Mouse (Mus musculus): ENCODE measurements around the gene Pacsin3. TPM values are rescaled to one million over a fixed set of nuclear protein-coding genes. Genes with fewer than 3 reads are reported as not detected.

Gene Pacsin3
- polyA plus RNA-seq, 1 experiment from 2014 or later: 34.6 TPM

- no peak overlapping the region for H3K4me2 ChIP-seq (replicated peaks; ENCODE audit: low read depth, low read length)
- no peak overlapping the region for H3K4me3 ChIP-seq (ENCODE audit: low read depth, low read length)
- no peaks in the 10 kb centered on the region for H3K9me3 ChIP-seq (ENCODE audit: low read length)
- no peak for TF ChIP-seq EP300 (IDR thresholded peaks at IDR 0.05)
- TF ChIP-seq CTCF (IDR thresholded peaks at IDR 0.05): no peak
- H3K27me3 ChIP-seq (replicated peaks; ENCODE audit: insufficient read depth, low read length): no peaks in the 10 kb centered on the region
- ATAC-seq (peak; percentile 58), DNase-seq (ENCODE audit: low spot score) (peak; percentile 64)
- WGBS: 36% methylated on average over 5 of the region's 5 CpGs
- H3K27ac ChIP-seq (ENCODE audit: low read length): no peak overlapping the region
- no peaks in the 10 kb centered on the region for H3K4me1 ChIP-seq (ENCODE audit: insufficient read depth, low read depth, low read length)
- H3K36me3 ChIP-seq (ENCODE audit: insufficient read depth, low read length): no peaks in the 10 kb centered on the region
- H3K9ac ChIP-seq (replicated peaks; ENCODE audit: low read depth): no peak overlapping the region
Observed at GRCm38 (mm10) chr2:91281366-91281765, 25.6 kb downstream of the Pacsin3 start.

GRCm38 (mm10) chr2:91283972-91284371, 28.2 kb downstream of the Pacsin3 start:
- 73% methylated on average over 3 of the region's 3 CpGs for WGBS
- Histone ChIP-seq H3K9me3 (ENCODE audit: low read length) (no peaks in the 10 kb centered on the region), H3K27me3 (replicated peaks; ENCODE audit: insufficient read depth, low read length) (no peaks in the 10 kb centered on the region), H3K4me3 (ENCODE audit: low read depth, low read length) (no peak overlapping the region), H3K27ac (ENCODE audit: low read length) (peak overlapping the region; percentile 11; the same call in 1 of the 2 replicates), H3K9ac (replicated peaks; ENCODE audit: low read depth) (no peak overlapping the region), H3K36me3 (ENCODE audit: insufficient read depth, low read length) (no peaks in the 10 kb centered on the region), H3K4me1 (ENCODE audit: insufficient read depth, low read depth, low read length) (no peaks in the 10 kb centered on the region), H3K4me2 (replicated peaks; ENCODE audit: low read depth, low read length) (no peak overlapping the region)
- no peak for TF ChIP-seq CTCF (IDR thresholded peaks at IDR 0.05)
- no peak for TF ChIP-seq EP300 (IDR thresholded peaks at IDR 0.05)
- DNase-seq (ENCODE audit: low spot score) (no peak), ATAC-seq (no peak)

- Histone ChIP-seq H3K27me3 (replicated peaks; ENCODE audit: insufficient read depth, low read length) (no peaks in the 10 kb centered on the region), H3K4me3 (ENCODE audit: low read depth, low read length) (no peak overlapping the region), H3K4me1 (ENCODE audit: insufficient read depth, low read depth, low read length) (no peaks in the 10 kb centered on the region), H3K9me3 (ENCODE audit: low read length) (no peaks in the 10 kb centered on the region), H3K4me2 (replicated peaks; ENCODE audit: low read depth, low read length) (no peak overlapping the region), H3K9ac (replicated peaks; ENCODE audit: low read depth) (no peak overlapping the region), H3K36me3 (ENCODE audit: insufficient read depth, low read length) (no peaks in the 10 kb centered on the region), H3K27ac (ENCODE audit: low read length) (peak overlapping the region; percentile 11)
- 39% methylated on average over 13 of the region's 13 CpGs for WGBS
- peak; percentile 76 for DNase-seq (ENCODE audit: low spot score)
- peak; percentile 35; the same call in 1 of the 2 replicates for ATAC-seq
- TF ChIP-seq EP300 (IDR thresholded peaks at IDR 0.05) (no peak), CTCF (IDR thresholded peaks at IDR 0.05) (no peak)
Observed at GRCm38 (mm10) chr2:91284375-91285199, 28.8 kb downstream of the Pacsin3 start.

GRCm38 (mm10) chr2:91285885-91286505, 30.2 kb downstream of the Pacsin3 start:
- 16% methylated on average over 7 of the region's 7 CpGs for WGBS
- no peak overlapping the region for H3K4me2 ChIP-seq (replicated peaks; ENCODE audit: low read depth, low read length)
- DNase-seq (ENCODE audit: low spot score): peak; percentile 90
- TF ChIP-seq CTCF (IDR thresholded peaks at IDR 0.05): peak; percentile 92
- TF ChIP-seq EP300 (IDR thresholded peaks at IDR 0.05): peak; percentile 28; the same call in 1 of the 2 replicates
- no peaks in the 10 kb centered on the region for H3K27me3 ChIP-seq (replicated peaks; ENCODE audit: insufficient read depth, low read length)
- no peak overlapping the region for H3K4me3 ChIP-seq (ENCODE audit: low read depth, low read length)
- H3K9me3 ChIP-seq (ENCODE audit: low read length): no peaks in the 10 kb centered on the region
- no peak overlapping the region for H3K9ac ChIP-seq (replicated peaks; ENCODE audit: low read depth)
- peak; percentile 27; the same call in 1 of the 2 replicates for ATAC-seq
- no peaks in the 10 kb centered on the region for H3K36me3 ChIP-seq (ENCODE audit: insufficient read depth, low read length)
- no peaks in the 10 kb centered on the region for H3K4me1 ChIP-seq (ENCODE audit: insufficient read depth, low read depth, low read length)
- no peak overlapping the region for H3K27ac ChIP-seq (ENCODE audit: low read length)

GRCm38 (mm10) chr2:91287563-91287962, 31.8 kb downstream of the Pacsin3 start:
- H3K4me1 ChIP-seq (ENCODE audit: insufficient read depth, low read depth, low read length): no peaks in the 10 kb centered on the region
- H3K36me3 ChIP-seq (ENCODE audit: insufficient read depth, low read length): no peaks in the 10 kb centered on the region
- WGBS: 31% methylated on average over 6 of the region's 6 CpGs
- no peak for TF ChIP-seq CTCF (IDR thresholded peaks at IDR 0.05)
- no peak for TF ChIP-seq EP300 (IDR thresholded peaks at IDR 0.05)
- no peak overlapping the region for H3K4me2 ChIP-seq (replicated peaks; ENCODE audit: low read depth, low read length)
- H3K9ac ChIP-seq (replicated peaks; ENCODE audit: low read depth): no peak overlapping the region
- ATAC-seq (no peak), DNase-seq (ENCODE audit: low spot score) (no peak)
- no peaks in the 10 kb centered on the region for H3K9me3 ChIP-seq (ENCODE audit: low read length)
- no peak overlapping the region for H3K4me3 ChIP-seq (ENCODE audit: low read depth, low read length)
- no peaks in the 10 kb centered on the region for H3K27me3 ChIP-seq (replicated peaks; ENCODE audit: insufficient read depth, low read length)
- H3K27ac ChIP-seq (ENCODE audit: low read length): no peak overlapping the region

- H3K9ac ChIP-seq (replicated peaks; ENCODE audit: low read depth): no peak overlapping the region
- H3K27me3 ChIP-seq (replicated peaks; ENCODE audit: insufficient read depth, low read length): no peaks in the 10 kb centered on the region
- H3K4me3 ChIP-seq (ENCODE audit: low read depth, low read length): no peak overlapping the region
- 33% methylated on average over 12 of the region's 12 CpGs for WGBS
- H3K27ac ChIP-seq (ENCODE audit: low read length): peak overlapping the region; percentile 47
- no peaks in the 10 kb centered on the region for H3K4me1 ChIP-seq (ENCODE audit: insufficient read depth, low read depth, low read length)
- TF ChIP-seq EP300 (IDR thresholded peaks at IDR 0.05): no peak
- no peak for TF ChIP-seq CTCF (IDR thresholded peaks at IDR 0.05)
- no peaks in the 10 kb centered on the region for H3K9me3 ChIP-seq (ENCODE audit: low read length)
- no peaks in the 10 kb centered on the region for H3K36me3 ChIP-seq (ENCODE audit: insufficient read depth, low read length)
- ATAC-seq (peak; percentile 68), DNase-seq (ENCODE audit: low spot score) (peak; percentile 53)
- H3K4me2 ChIP-seq (replicated peaks; ENCODE audit: low read depth, low read length): no peak overlapping the region
Observed at GRCm38 (mm10) chr2:91291197-91292007, 35.6 kb downstream of the Pacsin3 start.

Measured in lung, postnatal 0 days (tissue).